Mouse (Mus musculus) liver, embryonic 14.5 days (tissue): ENCODE measurements around the gene Rab3il1. TPM values are rescaled to one million over a fixed set of nuclear protein-coding genes. Genes with fewer than 3 reads are reported as not detected.
A peak's percentile ranks its signal among the peaks of the same experiment; 100 is the strongest.

ENCODE experiments used
- ATAC-seq: fragments of 200-750 bp; cut with Nextera tagmentation; 2 replicates; pipeline ENCODE4 v1.8.0; 2017; ENCODE audit warnings: moderate number of reproducible peaks, mild to moderate bottlenecking, moderate library complexity; ENCODE audit not compliant: insufficient read depth
- DNase-seq, 3 experiments: peaks; one replicate each; pipeline ENCODE4 v3.0.0-alpha.2; 2012 to 2013; ENCODE audit warnings: low read depth in 3 of 3, low spot score in 3 of 3
- H3K27ac ChIP-seq: fragments of 300-500 bp; sonication (generic); 2 replicates; pipeline ENCODE4 v1.5.1; 2014; ENCODE audit warnings: moderate library complexity, mild to moderate bottlenecking, control low read depth, inconsistent platforms
- H3K27me3 ChIP-seq: fragments of 300-500 bp; sonication (generic); 2 replicates; pipeline ENCODE4 v1.6.1; 2014; ENCODE audit warnings: mild to moderate bottlenecking, low read length, moderate library complexity; ENCODE audit not compliant: control insufficient read depth, insufficient read depth
- H3K36me3 ChIP-seq: fragments of 300-500 bp; sonication (generic); replicated peaks from 2 replicates; pipeline ENCODE4 v1.6.1; 2014; ENCODE audit warnings: low read depth; ENCODE audit not compliant: control insufficient read depth, insufficient read depth
- H3K4me1 ChIP-seq, 2 experiments: fragments of 200-500 bp in 1 of 2; fragments of 300-500 bp in 1 of 2; sonication (generic) in 1 of 2; replicated peaks; 2 replicates each; pipeline ENCODE4 v1.6.1; 2012 to 2014; ENCODE audit warnings: antibody characterized with exemption in 1 of 2, inconsistent platforms in 1 of 2, low read length in 1 of 2; ENCODE audit not compliant: control insufficient read depth in 2 of 2, insufficient read depth in 2 of 2
- H3K4me2 ChIP-seq: fragments of 300-500 bp; sonication (generic); 2 replicates; pipeline ENCODE4 v1.6.1; 2014; ENCODE audit warnings: low read depth, mild to moderate bottlenecking, control low read depth, moderate library complexity
- H3K4me3 ChIP-seq, 2 experiments: fragments of 200-500 bp in 1 of 2; fragments of 300-500 bp in 1 of 2; sonication (generic) in 1 of 2; 2 replicates each; pipeline ENCODE4 v1.5.1; 2012 to 2014; ENCODE audit warnings: low read depth in 2 of 2, low read length in 2 of 2, mild to moderate bottlenecking in 2 of 2, control low read depth in 1 of 2, inconsistent platforms in 1 of 2, moderate library complexity in 1 of 2; ENCODE audit not compliant: insufficient read depth in 1 of 2
- H3K9ac ChIP-seq: fragments of 300-500 bp; sonication (generic); replicated peaks from 2 replicates; pipeline ENCODE4 v1.6.1; 2014; ENCODE audit warnings: mild to moderate bottlenecking, control low read depth, moderate library complexity
- H3K9me3 ChIP-seq: fragments of 300-500 bp; sonication (generic); 2 replicates; pipeline ENCODE4 v1.6.1; 2016; ENCODE audit warnings: low read length, mixed read lengths; ENCODE audit not compliant: control insufficient read depth
- CTCF ChIP-seq: IDR thresholded peaks from 2 replicates; pipeline ENCODE4 v1.5.1; 2016; ENCODE audit warnings: antibody characterized with exemption, low read depth, control low read depth
- EP300 ChIP-seq: IDR thresholded peaks from 2 replicates; pipeline ENCODE4 v1.6.1; 2016; ENCODE audit warnings: antibody characterized with exemption, low read depth
- WGBS: fragments of 180-500 bp; shearing (Covaris S2); extraction: QIAGEN DNeasy Blood & Tissue Kit; methylation state at CpG from one replicate; pipeline ENCODE4 v1.1.7; 2014; ENCODE audit not compliant: insufficient replicate concordance; 5-methylcytosine and 5-hydroxymethylcytosine counted together
- polyA plus RNA-seq, 2 experiments: library from polyadenylated mRNA; depleted of rRNA in 1 of 2; stranded (reverse) in 1 of 2; unstranded in 1 of 2; fragments of >200 nt; fragmentation: Nextera tagmentation in 1 of 2; extraction: Ambion mirVana in 1 of 2; gene quantifications; 2 replicates each; pipeline versions ENCODE4 v1.2.1 to v1.2.3; 2012 to 2014

Gene Rab3il1
- polyA plus RNA-seq, 2 experiments, result 122 to 240 TPM

- Histone ChIP-seq H3K9me3 (no peaks in the 10 kb centered on the region), H3K9ac (peak overlapping the region; percentile 9; the same call in 1 of the 2 replicates), H3K4me2 (peak overlapping the region; percentile 49), H3K4me3 (peak overlapping the region; percentile 10 to 20; a peak in 3 of 4 replicates), H3K4me1 (peaks cover 23 to 35% of the 10 kb centered on the region in 2 experiments), H3K36me3 (peaks cover 20% of the 10 kb centered on the region), H3K27me3 (no peaks in the 10 kb centered on the region), H3K27ac (peak overlapping the region; percentile 68)
- WGBS, result 50% methylated on average over 17 of the region's 17 CpGs
- TF ChIP-seq EP300 (no peak), CTCF (peak; percentile 90)
- DNase-seq (no peak), ATAC-seq (peak; percentile 42)
These were observed 12.1 kb upstream of the Rab3il1 start for GRCm38 (mm10) chr19:9989171-9989883.

GRCm38 (mm10) chr19:9989884-9990256 lies 11.6 kb upstream of the Rab3il1 start:
- Histone ChIP-seq H3K9me3 (no peaks in the 10 kb centered on the region), H3K27ac (peak overlapping the region; percentile 68), H3K4me3 (peak overlapping the region in 1 of 2 experiments; percentile 20; a peak in 2 of 4 replicates), H3K27me3 (no peaks in the 10 kb centered on the region), H3K36me3 (peaks cover 15% of the 10 kb centered on the region), H3K9ac (peak overlapping the region; percentile 35; the same call in 1 of the 2 replicates), H3K4me1 (peaks cover 19 to 30% of the 10 kb centered on the region in 2 experiments), H3K4me2 (peak overlapping the region; percentile 49)
- TF ChIP-seq EP300 (peak; percentile 77), CTCF (no peak)
- DNase-seq (peak in 2 of 3 experiments; percentile 59 to 62), ATAC-seq (peak; percentile 69)

GRCm38 (mm10) chr19:9991304-9991703 lies 10.2 kb upstream of the Rab3il1 start:
- H3K9me3 ChIP-seq, result no peaks in the 10 kb centered on the region
- H3K4me3 ChIP-seq, result no peak overlapping the region
- no peak overlapping the region for H3K4me2 ChIP-seq
- 12% methylated on average over 5 of the region's 5 CpGs for WGBS
- no peak overlapping the region for H3K27ac ChIP-seq
- DNase-seq, result peak; percentile 65 to 77 (median 71)
- ATAC-seq, result peak; percentile 19; the same call in 1 of the 2 replicates
- TF ChIP-seq CTCF (peak; percentile 98), EP300 (no peak)
- H3K9ac ChIP-seq, result no peak overlapping the region
- H3K4me1 ChIP-seq, result peaks cover 14 to 30% of the 10 kb centered on the region in 2 experiments
- peaks cover 3% of the 10 kb centered on the region; the same call in 1 of the 2 replicates for H3K36me3 ChIP-seq
- H3K27me3 ChIP-seq, result no peaks in the 10 kb centered on the region

GRCm38 (mm10) chr19:9992011-9992958 lies 9.2 kb upstream of the Rab3il1 start:
- no peak for DNase-seq
- H3K36me3 ChIP-seq, result no peaks in the 10 kb centered on the region
- WGBS, result 57% methylated on average over 26 of the region's 26 CpGs
- peaks cover 14 to 30% of the 10 kb centered on the region in 2 experiments for H3K4me1 ChIP-seq
- H3K27ac ChIP-seq, result no peak overlapping the region
- H3K4me2 ChIP-seq, result peak overlapping the region; percentile 46
- no peaks in the 10 kb centered on the region for H3K27me3 ChIP-seq
- ATAC-seq, result no peak
- no peaks in the 10 kb centered on the region for H3K9me3 ChIP-seq
- TF ChIP-seq EP300 (no peak), CTCF (no peak)
- H3K4me3 ChIP-seq, result no peak overlapping the region
- H3K9ac ChIP-seq, result no peak overlapping the region
